Mouse (Mus musculus): ENCODE measurements at regions not wholly inside any gene's neighbourhood (a gene's known extent, or its start where the extent isn't known, plus 50 kb on each side); places are given as distances from the start of the nearest gene placed in this dataset.

DNA sequence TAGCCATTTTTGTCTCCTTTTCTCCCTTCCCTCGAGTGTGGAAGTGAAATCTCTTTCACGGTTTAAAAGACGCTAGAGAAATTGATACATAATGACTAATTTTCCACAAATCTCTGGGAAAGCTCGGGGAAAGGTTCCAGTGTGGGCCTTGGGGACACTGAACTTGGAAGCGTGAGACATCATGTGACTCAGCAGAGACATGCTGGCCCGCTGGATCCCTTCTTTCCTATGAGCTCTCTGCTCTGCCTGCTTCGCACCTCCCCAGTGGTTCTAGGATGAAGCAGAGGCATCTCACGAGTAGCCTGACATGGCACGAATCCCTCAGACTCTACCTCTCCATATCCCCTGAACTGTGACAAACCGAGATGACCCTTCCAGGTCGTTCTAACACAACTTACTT is 206.2 kb downstream of the Rnd3 start:
- DNase-seq (ENCODE audit: low spot score) = peak; percentile 7

DNA sequence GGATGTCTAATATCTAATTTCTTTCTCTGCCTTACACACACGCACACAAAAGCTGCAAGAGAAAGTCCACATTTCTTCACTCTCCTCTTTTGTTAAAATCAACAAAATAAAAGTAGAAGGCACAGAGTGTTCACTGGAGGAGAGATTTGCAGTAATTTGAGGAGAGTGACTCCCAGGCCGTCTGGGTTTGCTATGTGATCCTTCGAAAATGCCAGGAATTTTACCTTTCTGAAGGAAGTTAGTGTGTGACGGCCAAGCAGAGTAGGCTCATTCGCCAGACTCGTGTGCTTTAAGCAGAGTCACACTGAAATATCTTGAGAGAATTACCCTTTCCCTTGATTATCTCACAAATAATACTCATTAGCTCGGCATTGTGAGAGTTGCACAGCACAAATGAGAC is 216.0 kb downstream of the Rnd3 start:
- DNase-seq (ENCODE audit: low spot score) = no peak

DNA sequence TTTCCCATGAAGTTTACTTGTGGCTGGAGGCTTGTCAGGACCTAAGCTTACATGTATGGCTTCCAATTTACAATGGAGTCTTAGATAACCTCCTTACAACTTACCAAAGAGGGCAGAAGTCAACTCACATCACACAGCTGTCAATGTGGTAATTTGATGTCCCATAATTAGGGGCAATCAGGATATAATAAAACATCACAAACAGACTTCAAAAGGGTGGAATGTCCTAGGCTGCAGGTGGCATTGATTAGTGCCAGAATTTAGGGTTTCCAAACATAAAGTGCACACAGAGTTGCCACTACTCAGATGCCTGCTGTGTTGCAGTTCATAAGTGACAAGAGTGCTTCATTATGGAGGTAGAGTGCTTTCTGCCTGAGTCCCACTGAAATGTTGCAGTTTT is 227.9 kb downstream of the Rnd3 start:
- no peak for DNase-seq (ENCODE audit: low spot score)

DNA sequence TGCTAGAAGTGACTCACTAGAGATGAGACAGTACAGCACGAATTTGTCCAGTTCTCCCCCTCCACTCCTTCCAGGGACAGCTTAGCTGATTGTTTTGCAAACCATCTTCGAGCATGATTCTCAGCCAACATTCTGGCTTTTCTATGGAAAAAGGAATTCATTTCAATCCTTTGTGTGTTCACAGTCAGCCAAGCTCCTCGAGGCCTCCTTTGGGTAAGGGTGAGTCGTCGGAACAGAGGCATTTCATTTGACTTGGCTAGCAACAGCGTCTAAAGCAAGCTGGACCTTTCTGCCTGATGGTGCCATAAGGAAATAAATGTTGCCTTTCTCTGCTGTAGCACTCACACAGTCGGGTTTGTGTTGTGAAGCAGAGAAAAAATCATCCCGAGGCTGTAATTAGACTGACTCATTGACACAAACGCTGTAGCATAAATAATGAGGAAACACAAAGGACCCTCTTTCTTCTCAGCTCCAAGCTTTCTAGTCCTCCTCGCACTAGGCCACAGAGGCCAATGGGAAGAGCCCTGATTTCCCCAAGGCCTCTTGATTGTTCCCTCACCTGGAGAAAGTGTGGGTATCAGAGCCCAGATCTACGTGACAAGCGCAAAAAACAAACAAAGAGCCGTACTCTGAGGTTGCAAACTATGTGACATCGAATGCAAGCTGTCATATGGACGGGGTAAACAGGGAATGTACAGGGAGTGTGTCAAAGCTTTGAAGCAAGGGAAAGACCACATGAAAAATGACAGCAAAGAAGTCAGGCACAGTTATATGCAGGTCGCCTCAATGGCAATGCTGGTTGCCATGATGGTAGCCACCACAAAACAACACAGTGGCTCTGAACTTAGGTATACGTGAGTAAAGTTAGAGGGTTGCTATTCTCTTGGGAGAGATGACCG is 232.3 kb downstream of the Rnd3 start:
- peak; percentile 15 for DNase-seq (ENCODE audit: low spot score)

DNA sequence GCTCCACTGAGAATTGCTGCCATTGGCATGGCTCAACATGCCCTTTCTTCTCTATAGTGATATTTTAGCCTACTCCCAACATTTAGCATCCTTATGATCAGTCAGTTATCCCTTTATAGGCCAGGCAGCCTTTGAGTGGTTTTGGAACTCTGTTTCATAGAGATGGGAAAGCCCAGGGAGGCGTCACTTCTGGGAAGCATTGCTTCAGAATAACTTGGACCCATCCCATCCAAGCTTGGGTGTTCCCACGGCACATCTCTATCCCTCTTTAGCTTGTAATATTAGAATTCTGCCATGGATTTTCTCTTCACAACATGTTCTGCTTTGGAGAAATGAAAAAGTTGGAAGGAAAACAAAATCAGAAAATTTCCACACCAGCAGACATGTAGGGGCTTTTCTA is 233.8 kb downstream of the Rnd3 start:
- DNase-seq (ENCODE audit: low spot score) = peak; percentile 22

DNA sequence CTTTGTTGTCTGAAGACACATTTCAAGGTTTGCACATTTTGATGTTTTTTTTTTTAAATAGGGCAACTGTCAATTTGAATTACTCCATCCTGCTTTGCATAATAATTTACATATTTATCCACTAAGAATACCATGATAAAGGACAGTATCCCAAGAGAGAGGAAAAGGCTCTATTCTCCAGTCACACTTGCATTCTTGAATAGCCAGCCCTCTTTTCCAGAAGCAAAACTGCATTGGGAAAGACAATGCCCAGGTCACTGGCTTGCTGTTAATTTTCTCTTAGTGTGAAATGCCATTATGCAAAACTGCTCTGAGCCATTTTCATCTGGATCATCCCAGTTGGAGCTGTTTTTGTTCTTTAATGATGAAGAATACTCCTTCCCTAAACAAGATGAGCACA is 234.7 kb downstream of the Rnd3 start:
- DNase-seq (ENCODE audit: low spot score) = no peak

DNA sequence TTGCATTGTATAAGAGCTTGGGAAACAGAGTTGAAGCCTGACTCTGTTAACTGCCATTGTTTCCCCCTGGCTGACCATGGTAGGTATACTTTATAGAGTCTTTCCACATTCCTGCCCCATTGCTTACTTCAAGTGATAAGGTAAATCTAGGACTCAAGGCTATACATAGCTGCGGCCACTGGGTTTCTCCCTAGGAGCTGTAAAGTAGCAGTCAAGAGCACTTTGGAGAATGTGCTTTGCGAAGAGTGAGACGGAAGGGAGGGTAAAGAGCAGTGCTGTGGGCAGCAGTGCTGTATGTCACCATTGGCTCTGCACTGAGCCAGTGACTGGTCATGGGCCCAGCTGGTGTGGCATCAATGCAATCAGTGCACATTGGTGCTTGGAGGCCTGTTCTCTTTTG is 240.1 kb downstream of the Rnd3 start:
- DNase-seq (ENCODE audit: low spot score) = no peak

DNA sequence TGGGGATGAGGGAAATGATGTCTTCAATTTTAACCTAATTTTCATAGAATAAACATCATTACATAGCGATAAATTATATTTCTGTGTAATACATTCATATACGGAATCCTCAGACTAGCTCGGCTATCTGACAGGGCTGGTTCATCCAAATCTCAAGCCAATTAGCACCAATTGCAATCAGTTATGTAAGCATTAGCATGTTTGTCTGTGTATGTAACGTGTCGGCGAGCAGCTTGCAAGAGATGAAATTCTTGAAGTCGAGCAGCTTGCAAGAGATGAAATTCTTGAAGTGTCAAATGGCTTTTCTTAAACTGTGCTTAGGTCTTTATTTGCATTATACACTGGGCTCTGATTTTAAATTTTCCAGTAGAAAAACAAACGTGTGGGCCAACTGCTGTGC is 246.2 kb downstream of the Rnd3 start:
- no peak for DNase-seq (ENCODE audit: low spot score)

DNA sequence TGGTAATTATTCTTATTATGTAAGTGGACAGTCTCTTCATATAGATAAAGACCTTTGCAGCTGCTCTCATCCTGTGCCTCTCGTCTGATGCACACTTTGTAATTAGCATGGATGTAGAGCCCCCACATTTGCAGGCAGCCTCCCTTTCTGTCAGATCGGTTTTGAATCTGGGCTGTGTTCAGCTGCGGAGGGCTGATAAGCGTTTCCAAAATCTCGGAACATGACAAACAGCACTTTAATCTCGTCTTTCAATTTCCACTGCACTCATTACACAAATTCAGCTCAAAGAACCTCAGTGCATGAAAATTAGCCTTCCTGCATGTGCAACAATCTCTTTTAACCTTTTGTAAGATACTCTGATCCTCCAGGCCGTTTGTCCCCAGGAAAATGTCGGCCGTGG is 246.7 kb downstream of the Rnd3 start:
- no peak for DNase-seq (ENCODE audit: low spot score)

DNA sequence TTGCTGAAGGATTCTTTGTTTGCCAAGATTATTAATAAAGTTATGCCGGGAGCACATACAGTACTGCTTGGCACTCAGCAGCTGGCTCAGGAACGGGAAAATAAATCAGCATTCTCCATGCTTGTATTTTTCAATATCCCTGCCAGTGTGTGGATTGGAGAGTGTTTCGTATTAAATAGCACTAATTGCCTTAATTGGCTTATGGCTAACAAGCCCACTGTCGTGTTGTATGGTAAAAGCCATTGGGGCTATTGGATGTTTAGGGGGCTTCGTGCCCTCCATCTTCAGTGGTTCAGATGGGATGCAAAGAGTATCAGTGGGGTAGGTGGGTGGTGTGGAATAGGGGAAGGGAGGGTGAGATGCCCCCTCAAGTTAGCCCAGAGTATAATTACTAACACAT is 259.9 kb downstream of the Rnd3 start:
- no peak for DNase-seq (ENCODE audit: low spot score)

DNA sequence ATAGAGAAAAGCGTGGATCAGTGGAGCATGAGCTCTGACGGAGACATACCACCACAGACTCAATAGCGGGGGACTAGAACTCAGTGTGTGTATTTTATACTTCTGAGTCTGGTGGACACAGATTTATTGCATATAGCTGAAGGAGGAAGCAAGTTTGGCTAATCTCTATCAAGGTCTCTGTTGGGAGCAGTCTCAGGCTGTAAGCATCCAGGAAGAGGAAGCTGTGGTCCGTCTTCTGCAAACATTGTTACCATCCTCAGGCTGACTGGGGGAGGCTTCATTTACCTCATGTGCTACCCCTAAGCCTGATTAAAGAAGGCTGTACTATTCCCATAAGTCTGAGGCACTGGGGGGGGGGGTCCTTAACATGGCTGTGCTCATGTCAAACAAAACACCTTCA is 261.0 kb downstream of the Rnd3 start:
- DNase-seq (ENCODE audit: low spot score) = no peak

DNA sequence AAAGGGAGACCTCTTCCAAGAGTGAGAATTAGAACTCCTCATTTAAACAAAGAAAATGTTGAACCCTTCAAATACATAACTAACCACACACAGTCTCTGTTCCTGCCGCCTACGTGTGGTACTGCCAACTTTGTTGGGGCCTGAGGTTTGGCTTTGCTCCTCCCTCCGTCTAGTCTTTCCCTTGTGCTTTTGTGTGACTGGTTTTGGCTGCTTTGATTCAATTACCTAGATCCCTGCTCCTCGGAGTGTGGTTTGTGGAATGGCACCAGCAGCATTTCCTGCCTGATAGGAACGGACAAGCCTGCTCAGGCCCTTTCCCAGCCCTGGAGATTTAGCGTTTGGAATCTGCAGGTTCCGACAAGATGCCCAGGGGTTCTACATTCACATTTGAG is 263.0 kb downstream of the Rnd3 start:
- peak; percentile 35 for DNase-seq (ENCODE audit: low spot score)

DNA sequence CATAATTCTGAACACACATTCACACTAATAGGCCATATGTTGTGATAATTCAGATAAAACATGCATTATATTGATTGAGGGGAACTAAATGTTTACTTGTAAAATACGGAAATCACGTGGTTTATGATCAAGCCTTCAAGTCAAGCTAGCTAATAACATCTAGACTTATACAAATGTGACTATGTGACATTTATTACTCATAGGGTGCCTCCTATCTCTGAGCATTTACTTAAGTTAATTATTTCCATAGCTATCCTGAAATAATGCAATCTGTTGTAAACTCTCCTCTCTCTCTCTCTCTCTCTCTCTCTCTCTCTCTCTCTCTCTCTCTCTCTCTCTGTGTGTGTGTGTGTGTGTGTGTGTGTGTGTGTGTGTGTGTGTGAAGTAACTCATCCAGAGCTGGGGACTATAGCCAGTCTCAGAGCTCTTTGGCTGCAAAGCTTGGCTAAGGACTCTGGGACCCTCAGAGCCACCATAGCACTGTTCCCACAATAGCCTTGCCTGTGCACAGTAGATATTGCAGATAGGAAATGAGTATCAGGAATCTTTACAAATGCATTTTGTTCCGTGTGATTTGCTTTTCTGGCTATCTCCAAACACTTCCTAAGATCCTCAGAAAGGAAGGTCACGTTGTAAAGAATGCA is 263.5 kb downstream of the Rnd3 start:
- no peak for DNase-seq (ENCODE audit: low spot score)

DNA sequence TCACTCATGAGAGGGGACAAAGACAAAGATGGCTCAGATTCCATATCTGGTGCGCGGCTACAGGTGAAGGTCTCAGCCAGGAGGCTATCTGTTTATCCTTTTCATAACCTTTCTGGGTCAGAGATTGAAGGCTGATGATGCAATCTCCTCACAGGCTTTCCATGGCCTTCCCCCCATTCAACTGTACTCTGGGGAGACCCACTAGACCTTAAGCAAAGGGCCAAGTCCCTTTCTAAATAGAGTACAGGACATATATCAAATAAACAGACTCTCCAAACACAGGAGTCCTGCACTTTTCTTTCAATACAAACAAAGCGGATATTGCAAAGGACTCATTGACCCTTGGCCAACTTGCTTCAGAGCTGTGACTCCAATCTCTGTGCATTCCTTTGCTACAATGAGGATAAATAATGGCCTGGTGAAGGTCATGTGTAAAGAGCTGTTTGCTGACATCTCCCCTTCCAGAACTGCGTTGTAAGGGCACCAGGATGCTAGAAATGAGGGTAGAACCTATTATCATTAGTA is 267.3 kb downstream of the Rnd3 start:
- DNase-seq (ENCODE audit: low spot score) = no peak

DNA sequence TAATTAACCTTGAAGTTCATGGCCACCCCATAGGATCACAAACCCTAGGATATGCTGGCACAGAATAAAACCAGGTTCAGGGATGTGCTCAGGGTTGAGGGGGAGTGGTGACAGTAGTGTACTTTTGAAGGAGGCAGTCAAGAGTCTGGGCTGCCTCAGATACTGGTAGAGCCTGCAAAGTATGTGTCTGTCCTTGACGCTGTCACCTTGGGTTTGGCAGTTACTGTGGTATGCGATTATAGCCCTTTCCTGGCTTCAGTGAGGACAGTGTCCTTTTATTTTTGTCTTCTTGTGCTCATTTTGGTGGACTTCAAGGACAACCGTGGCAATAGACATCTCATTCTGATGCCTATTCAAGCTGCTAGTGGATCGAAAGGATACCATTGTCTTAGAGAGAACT is 268.1 kb downstream of the Rnd3 start:
- no peak for DNase-seq (ENCODE audit: low spot score)

DNA sequence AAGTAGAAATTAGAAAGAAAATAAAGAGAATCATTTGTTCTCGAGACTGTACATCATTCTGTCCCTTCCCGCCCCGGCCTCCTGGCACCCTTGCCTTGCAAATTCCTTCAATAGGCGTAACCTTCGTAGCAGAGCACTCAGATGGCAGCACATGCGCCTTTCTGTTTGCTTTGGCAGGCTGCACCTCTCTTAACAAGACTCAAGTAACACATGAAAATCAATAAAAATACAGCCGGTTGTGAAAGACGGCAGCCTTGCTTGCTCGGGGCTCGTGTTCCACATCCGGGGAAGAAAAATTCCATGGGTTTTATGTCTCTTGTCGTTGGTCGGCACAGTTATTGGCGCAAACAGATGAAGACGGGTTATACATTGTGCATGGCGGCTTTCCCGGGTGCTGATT is 271.2 kb downstream of the Rnd3 start:
- DNase-seq (ENCODE audit: low spot score) = peak; percentile 78

DNA sequence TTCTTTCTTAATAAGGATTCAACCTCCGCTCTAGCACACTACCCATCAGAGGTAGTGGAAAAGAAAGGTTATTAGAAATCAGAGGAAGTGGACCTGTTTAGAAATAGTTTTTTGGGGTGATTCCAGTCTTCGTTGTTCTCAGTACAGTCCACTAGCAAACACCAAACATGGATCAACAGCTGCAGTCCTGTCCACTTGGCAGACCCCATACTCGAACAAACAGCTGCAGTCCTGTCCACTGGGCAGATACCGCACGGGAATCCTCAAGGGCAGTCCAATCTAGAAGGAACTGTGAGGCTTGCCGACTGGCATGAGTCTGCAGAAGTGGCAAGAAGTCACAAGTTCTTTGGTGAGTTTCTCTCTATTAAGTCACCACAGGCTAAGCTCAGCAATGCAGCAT is 273.8 kb downstream of the Rnd3 start:
- no peak for DNase-seq (ENCODE audit: low spot score)

DNA sequence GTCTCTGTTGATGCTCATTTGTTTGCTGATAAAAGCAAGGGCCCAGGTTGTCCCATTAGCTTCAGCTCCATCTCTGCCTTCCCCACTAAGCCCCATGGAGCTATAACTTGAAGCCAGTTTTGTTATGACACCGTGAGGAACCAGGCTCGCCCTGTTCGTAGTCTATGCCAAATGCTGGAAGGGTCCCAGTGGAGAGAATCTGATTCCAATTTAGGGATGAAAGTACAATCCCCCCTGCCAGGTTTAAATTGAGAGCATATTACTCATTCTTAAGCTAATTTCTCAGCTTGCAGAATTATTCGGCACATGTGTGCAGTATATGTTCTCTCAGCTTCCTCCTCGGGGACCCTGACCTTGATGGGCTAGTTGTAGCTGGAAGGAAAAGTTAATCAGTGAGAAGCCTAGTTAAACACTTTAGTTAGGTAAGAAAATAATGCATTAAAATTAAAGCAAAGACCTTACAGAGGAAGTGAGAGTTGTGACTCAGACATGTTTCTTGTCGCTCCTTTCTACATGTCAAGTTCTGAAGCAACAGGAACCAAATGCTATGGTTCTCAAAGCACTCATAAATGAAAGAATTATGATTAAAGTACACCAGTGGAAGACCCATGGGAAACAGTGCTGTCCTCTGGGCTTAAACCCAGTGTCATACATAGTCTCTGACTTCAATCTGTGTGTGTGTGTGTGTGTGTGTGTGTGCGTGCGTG is 295.2 kb downstream of the Rnd3 start:
- DNase-seq (ENCODE audit: low spot score) = no peak

DNA sequence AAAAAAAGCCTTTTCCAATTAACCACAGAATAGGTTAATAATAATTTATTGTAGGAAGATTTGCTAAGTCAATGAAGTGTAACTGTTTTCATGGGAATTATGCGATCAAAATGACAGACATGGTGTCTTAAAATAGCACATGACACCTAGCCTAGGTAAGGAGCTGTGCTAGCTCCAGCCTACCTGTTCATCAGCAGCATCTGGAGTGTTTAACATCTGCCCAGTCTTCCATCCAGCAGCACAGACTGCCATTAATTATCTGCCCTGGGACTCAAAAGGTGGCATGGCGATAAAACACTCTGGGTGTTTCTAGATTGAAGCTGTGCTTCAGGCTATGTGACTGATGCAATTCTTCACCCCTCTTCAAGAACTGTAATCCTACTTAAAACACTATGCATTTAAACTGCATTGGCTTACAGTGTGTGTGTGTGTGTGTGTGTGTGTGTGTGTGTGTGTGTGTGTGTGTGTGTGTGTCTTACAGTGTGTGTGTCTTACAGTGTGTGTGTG is 296.4 kb downstream of the Rnd3 start:
- DNase-seq (ENCODE audit: low spot score) = no peak

DNA sequence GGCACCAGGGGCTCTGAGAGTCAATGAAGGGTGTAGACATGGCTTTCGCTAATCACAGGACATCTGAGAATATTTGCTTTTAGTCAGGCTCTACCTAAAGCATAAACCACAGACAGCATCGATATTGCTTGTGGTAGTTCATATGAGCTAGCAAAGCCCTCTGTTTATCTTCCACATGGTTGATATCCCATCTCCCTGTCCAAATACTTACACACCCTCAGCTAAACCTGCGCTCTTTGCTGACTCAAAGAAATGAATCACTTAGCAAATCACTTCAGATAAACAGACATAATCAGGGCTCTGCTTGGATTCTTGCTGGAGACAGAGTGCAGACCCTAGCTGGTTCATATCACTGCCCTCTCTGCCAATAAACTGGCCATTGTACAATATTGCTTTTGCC is 298.8 kb downstream of the Rnd3 start:
- DNase-seq (ENCODE audit: low spot score) = no peak

DNA sequence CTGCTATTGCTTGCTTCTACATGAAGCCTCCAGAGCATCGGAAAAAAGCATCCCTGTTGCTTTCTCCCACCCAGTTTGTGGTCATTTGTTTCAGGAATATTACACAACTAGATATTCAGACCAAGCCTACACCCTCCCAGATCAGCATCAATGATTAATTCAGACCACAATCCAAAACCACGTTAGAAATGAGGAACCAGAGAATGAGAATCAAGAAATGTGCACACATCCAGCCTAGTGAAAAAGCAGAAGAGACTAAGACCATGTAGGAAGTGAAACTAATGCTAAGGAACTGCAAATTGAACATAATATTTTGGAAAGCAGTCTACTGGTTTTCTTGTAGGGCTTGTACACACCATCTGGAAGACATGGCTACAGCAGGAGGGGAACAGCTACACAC is 307.0 kb downstream of the Rnd3 start:
- DNase-seq (ENCODE audit: low spot score) = no peak

DNA sequence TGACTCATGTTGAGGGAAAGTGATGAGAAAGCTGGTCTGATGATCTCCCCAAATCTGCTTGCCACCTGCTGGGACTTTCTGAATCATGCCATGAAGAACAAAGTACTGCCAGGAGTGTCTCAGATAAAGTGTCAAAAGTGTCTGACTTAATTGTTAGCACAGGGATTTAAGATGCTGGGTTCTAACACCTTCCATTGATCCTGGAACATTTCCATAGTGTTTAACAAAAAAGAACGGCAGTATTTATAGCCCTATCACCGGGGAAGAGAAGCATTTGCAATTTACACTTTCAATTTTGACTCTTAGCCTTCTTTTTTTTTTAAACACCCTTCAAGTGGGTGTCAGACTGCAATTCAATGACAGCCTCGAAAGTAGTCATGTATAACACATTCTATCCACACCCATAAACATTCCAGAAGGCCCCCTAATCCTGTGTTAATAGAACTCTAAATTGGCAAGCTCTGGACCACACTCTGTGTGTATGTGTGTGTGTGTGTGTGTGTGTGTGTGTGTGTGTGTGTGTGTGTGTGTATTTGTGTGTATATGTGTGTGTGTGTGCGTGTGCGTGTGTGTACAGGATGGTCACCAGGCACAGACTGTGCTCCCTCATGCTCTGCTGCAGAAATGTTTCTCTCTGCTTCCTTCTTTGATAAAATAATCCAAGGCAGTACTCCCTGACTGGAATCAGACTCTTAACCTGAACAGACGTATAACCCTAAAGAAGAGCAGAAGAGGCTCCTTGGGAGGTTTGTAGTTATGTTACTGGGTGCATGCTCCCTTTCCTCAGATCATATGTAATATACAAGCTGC is 313.2 kb downstream of the Rnd3 start:
- DNase-seq (ENCODE audit: low spot score) = no peak
